Mouse (Mus musculus) heart, adult 2 months (tissue): ENCODE measurements around the gene Gimap3. TPM values are rescaled to one million over a fixed set of nuclear protein-coding genes. Genes with fewer than 3 reads are reported as not detected.

ENCODE experiments used
- DNase-seq, 2 experiments: peaks; one replicate each; pipeline ENCODE4 v3.0.0; 2021
- H3K27ac ChIP-seq: fragments of 200-600 bp; 2 replicates; pipeline ENCODE4 v1.8.1; 2022
- H3K27me3 ChIP-seq: fragments of 200-500 bp; 2 replicates; pipeline ENCODE4 v1.6.1; 2012; ENCODE audit warnings: mild to moderate bottlenecking, low read length, inconsistent platforms, mixed read lengths; ENCODE audit not compliant: control insufficient read depth, insufficient read depth
- H3K36me3 ChIP-seq: fragments of 200-500 bp; 2 replicates; pipeline ENCODE4 v1.6.1; 2012; ENCODE audit warnings: low read length, inconsistent platforms; ENCODE audit not compliant: control insufficient read depth, insufficient read depth
- H3K4me1 ChIP-seq: fragments of 200-500 bp; 2 replicates; pipeline ENCODE4 v1.6.1; 2011; ENCODE audit warnings: low read length; ENCODE audit not compliant: control insufficient read depth, insufficient read depth
- H3K4me3 ChIP-seq: fragments of 200-600 bp; 2 replicates; pipeline ENCODE4 v1.8.1; 2022
- H3K79me2 ChIP-seq: fragments of 200-500 bp; replicated peaks from 2 replicates; pipeline ENCODE4 v1.6.1; 2012; ENCODE audit warnings: mild to moderate bottlenecking, inconsistent platforms, low read length, moderate library complexity, mixed read lengths; ENCODE audit not compliant: control insufficient read depth, insufficient read depth
- H3K9ac ChIP-seq: fragments of 200-500 bp; 2 replicates; pipeline ENCODE4 v1.6.1; 2012; ENCODE audit warnings: low read depth, mild to moderate bottlenecking, control low read depth, inconsistent platforms, low read length, mixed read lengths
- CTCF ChIP-seq: fragments of 200-600 bp; IDR thresholded peaks from 2 replicates; pipeline ENCODE4 v1.8.1; 2022; ENCODE audit warnings: antibody characterized with exemption, mild to moderate bottlenecking, moderate library complexity
- EP300 ChIP-seq: fragments of 200-500 bp; IDR thresholded peaks from 2 replicates; pipeline ENCODE4 v1.6.1; 2011; ENCODE audit warnings: low read depth, low read length, control low read depth; ENCODE audit not compliant: insufficient read depth
- POLR2A ChIP-seq: fragments of 200-500 bp; IDR thresholded peaks from 2 replicates; pipeline ENCODE4 v1.6.1; 2011; ENCODE audit warnings: mild to moderate bottlenecking, low read depth, low read length, control low read depth; ENCODE audit not compliant: insufficient read depth
- WGBS: fragments of 180-500 bp; shearing (Covaris S2); methylation state at CpG from one replicate; pipeline ENCODE4 v1.1.7; 2018; 5-methylcytosine and 5-hydroxymethylcytosine counted together
- intact Hi-C: fragments of 180-260 bp; cut with DNase I; formaldehyde crosslinking; loops from one replicate; pipeline ENCODE4 v1.15.1; 2025
- polyA plus RNA-seq: library from polyadenylated mRNA; depleted of rRNA; stranded (reverse); fragments of >200 nt; gene quantifications from 2 replicates; pipeline ENCODE4 v1.2.3, GENCODE M21; 2012
- total RNA-seq, 2 experiments: library from RNA; stranded (reverse); gene quantifications; 2 replicates each; pipeline ENCODE4 v1.2.3; 2021

Gimap3 gene
- total and polyA plus RNA-seq, 3 experiments = 1.0 to 4.8 (median 1.5) TPM

- TF ChIP-seq CTCF (no peak), EP300 (no peak)
- DNase-seq = no peak
- Histone ChIP-seq H3K36me3 (peaks cover 4% of the 10 kb centered on the region; the same call in 1 of the 2 replicates), H3K9ac (peak overlapping the region; percentile 26), H3K27ac (peak overlapping the region; percentile 94), H3K27me3 (no peaks in the 10 kb centered on the region; the same call in 1 of the 2 replicates), H3K4me3 (peak overlapping the region; percentile 73), H3K4me1 (peaks cover 3% of the 10 kb centered on the region), H3K79me2 (peaks cover 2% of the 10 kb centered on the region; the same call in 1 of the 2 replicates)
- intact Hi-C loops = no loop called here
- 32% methylated on average over 3 of the region's 3 CpGs for WGBS
These were observed 30.0 kb downstream of the Gimap3 start for GRCm38 (mm10) chr6:48740501-48741169.

GRCm38 (mm10) chr6:48739780-48740055 lies 30.9 kb downstream of the Gimap3 start:
- Histone ChIP-seq H3K27ac (peak overlapping the region; percentile 94), H3K4me3 (peak overlapping the region; percentile 73), H3K79me2 (peaks cover 2% of the 10 kb centered on the region; the same call in 1 of the 2 replicates), H3K36me3 (peaks cover 4% of the 10 kb centered on the region; the same call in 1 of the 2 replicates), H3K27me3 (no peaks in the 10 kb centered on the region; the same call in 1 of the 2 replicates), H3K9ac (peak overlapping the region; percentile 62), H3K4me1 (peaks cover 3% of the 10 kb centered on the region)
- 56% methylated on average over 3 of the region's 3 CpGs for WGBS
- intact Hi-C loops = no loop called here
- peak in 1 of 2 experiments; percentile 11 for DNase-seq
- TF ChIP-seq CTCF (no peak), POLR2A (no peak), EP300 (no peak)

- peak; percentile 74 to 79 for DNase-seq
- Histone ChIP-seq H3K4me1 (peaks cover 3% of the 10 kb centered on the region), H3K4me3 (peak within 1 kb of the TSS; percentile 73), H3K9ac (peak within 1 kb of the TSS; percentile 62), H3K79me2 (peaks cover 2% of the 10 kb centered on the region; the same call in 1 of the 2 replicates), H3K27me3 (no peaks in the 10 kb centered on the region; the same call in 1 of the 2 replicates), H3K27ac (peak within 1 kb of the TSS; percentile 94), H3K36me3 (peaks cover 4% of the 10 kb centered on the region; the same call in 1 of the 2 replicates)
- intact Hi-C loops = no loop called here
- no peak for TF ChIP-seq CTCF
- TF ChIP-seq POLR2A = peak; percentile 95
- TF ChIP-seq EP300 = peak; percentile 68
- WGBS = 37% methylated on average over 15 of the region's 15 CpGs
These were observed 31.5 kb downstream of the Gimap3 start, which contains the start of gene Gimap1 for GRCm38 (mm10) chr6:48738961-48739779. TSS of gene Gimap1 (plus strand) at chr6:48739054.

- Histone ChIP-seq H3K9ac (no peak overlapping the region), H3K4me1 (no peaks in the 10 kb centered on the region; the same call in 1 of the 2 replicates), H3K36me3 (peaks cover 4% of the 10 kb centered on the region; the same call in 1 of the 2 replicates), H3K79me2 (no peaks in the 10 kb centered on the region), H3K27me3 (no peaks in the 10 kb centered on the region; the same call in 1 of the 2 replicates), H3K27ac (no peak overlapping the region), H3K4me3 (no peak overlapping the region)
- intact Hi-C loops = no loop called here
- 69% methylated on average over 5 of the region's 5 CpGs for WGBS
- peak in 1 of 2 experiments; percentile 52 for DNase-seq
- TF ChIP-seq POLR2A = no peak
- no peak for TF ChIP-seq CTCF
- TF ChIP-seq EP300 = no peak
These were observed 33.0 kb downstream of the Gimap3 start for GRCm38 (mm10) chr6:48737688-48738087.

GRCm38 (mm10) chr6:48737053-48737452 lies 33.6 kb downstream of the Gimap3 start:
- no peak overlapping the region for H3K27ac ChIP-seq
- H3K36me3 ChIP-seq = peaks cover 4% of the 10 kb centered on the region; the same call in 1 of the 2 replicates
- no peak for DNase-seq
- intact Hi-C loops = no loop called here
- no peaks in the 10 kb centered on the region for H3K79me2 ChIP-seq
- no peaks in the 10 kb centered on the region; the same call in 1 of the 2 replicates for H3K4me1 ChIP-seq
- no peak overlapping the region for H3K4me3 ChIP-seq
- 80% methylated on average over 2 of the region's 2 CpGs for WGBS
- no peaks in the 10 kb centered on the region; the same call in 1 of the 2 replicates for H3K27me3 ChIP-seq
- H3K9ac ChIP-seq = no peak overlapping the region
- TF ChIP-seq EP300 (no peak), CTCF (no peak), POLR2A (no peak)

- Histone ChIP-seq H3K4me3 (no peak overlapping the region), H3K9ac (no peak overlapping the region), H3K36me3 (no peaks in the 10 kb centered on the region), H3K27ac (no peak overlapping the region), H3K4me1 (no peaks in the 10 kb centered on the region), H3K79me2 (no peaks in the 10 kb centered on the region), H3K27me3 (no peaks in the 10 kb centered on the region)
- 93% methylated on average over 1 of the region's 1 CpGs for WGBS
- intact Hi-C loops = no loop called here
- TF ChIP-seq POLR2A (no peak), EP300 (no peak)
- no peak for DNase-seq
These were observed 37.0 kb downstream of the Gimap3 start for GRCm38 (mm10) chr6:48733660-48734059.
